Mouse (Mus musculus): ENCODE measurements at regions not wholly inside any gene's neighbourhood (a gene's known extent, or its start where the extent isn't known, plus 50 kb on each side); places are given as distances from the start of the nearest gene placed in this dataset.
A peak's percentile ranks its signal among the peaks of the same experiment; 100 is the strongest.

GRCm38 (mm10) chr10:102763696-102764095 lies 251.7 kb downstream of the Rassf9 start:
- no peaks in the 10 kb centered on the region for H3K36me3 ChIP-seq (ENCODE audit: control insufficient read depth, insufficient read depth, low read length)
- WGBS: 81% methylated on average over 4 of the region's 4 CpGs
- no peak overlapping the region for H3K4me2 ChIP-seq
- H3K9ac ChIP-seq (ENCODE audit: low read length): no peak overlapping the region
- H3K9me3 ChIP-seq (ENCODE audit: control insufficient read depth, low read length): no peaks in the 10 kb centered on the region
- no peak overlapping the region for H3K27ac ChIP-seq (ENCODE audit: low read depth, low read length)
- no peaks in the 10 kb centered on the region for H3K4me1 ChIP-seq (ENCODE audit: control insufficient read depth, insufficient read depth, low read length)
- H3K27me3 ChIP-seq (ENCODE audit: control insufficient read depth, insufficient read depth, low read length): no peaks in the 10 kb centered on the region
- no peak for ATAC-seq (ENCODE audit: low FRiP score)
- DNase-seq (ENCODE audit: low spot score, missing footprints): no peak
- no peak overlapping the region for H3K4me3 ChIP-seq (ENCODE audit: low read depth, low read length)

GRCm38 (mm10) chr10:102762378-102762777 lies 250.4 kb downstream of the Rassf9 start:
- no peaks in the 10 kb centered on the region for H3K36me3 ChIP-seq (ENCODE audit: control insufficient read depth, insufficient read depth, low read length)
- H3K27ac ChIP-seq (ENCODE audit: low read depth, low read length): no peak overlapping the region
- H3K4me3 ChIP-seq (ENCODE audit: low read depth, low read length): no peak overlapping the region
- H3K4me1 ChIP-seq (ENCODE audit: control insufficient read depth, insufficient read depth, low read length): no peaks in the 10 kb centered on the region
- DNase-seq (ENCODE audit: low spot score, missing footprints): no peak
- peak; percentile 38; the same call in 1 of the 2 replicates for ATAC-seq (ENCODE audit: low FRiP score)
- H3K9me3 ChIP-seq (ENCODE audit: control insufficient read depth, low read length): no peaks in the 10 kb centered on the region
- no peaks in the 10 kb centered on the region for H3K27me3 ChIP-seq (ENCODE audit: control insufficient read depth, insufficient read depth, low read length)
- 76% methylated on average over 2 of the region's 2 CpGs for WGBS
- H3K9ac ChIP-seq (ENCODE audit: low read length): no peak overlapping the region
- no peak overlapping the region for H3K4me2 ChIP-seq

GRCm38 (mm10) chr10:102735207-102735606 lies 223.2 kb downstream of the Rassf9 start:
- Histone ChIP-seq H3K4me1 (ENCODE audit: control insufficient read depth, insufficient read depth, low read length) (no peaks in the 10 kb centered on the region), H3K9ac (ENCODE audit: low read length) (no peak overlapping the region), H3K4me2 (no peak overlapping the region), H3K9me3 (ENCODE audit: control insufficient read depth, low read length) (no peaks in the 10 kb centered on the region), H3K27ac (ENCODE audit: low read depth, low read length) (no peak overlapping the region), H3K36me3 (ENCODE audit: control insufficient read depth, insufficient read depth, low read length) (no peaks in the 10 kb centered on the region), H3K27me3 (ENCODE audit: control insufficient read depth, insufficient read depth, low read length) (no peaks in the 10 kb centered on the region), H3K4me3 (ENCODE audit: low read depth, low read length) (no peak overlapping the region)
- DNase-seq (ENCODE audit: low spot score, missing footprints) (peak; percentile 84), ATAC-seq (ENCODE audit: low FRiP score) (0 out of 2 replicates have a peak, but pooled peaks have one; percentile 42)
- WGBS: 60% methylated on average over 3 of the region's 3 CpGs

GRCm38 (mm10) chr10:102732420-102732819 lies 220.4 kb downstream of the Rassf9 start:
- DNase-seq (ENCODE audit: low spot score, missing footprints): no peak
- H3K4me1 ChIP-seq (ENCODE audit: control insufficient read depth, insufficient read depth, low read length): no peaks in the 10 kb centered on the region
- 92% methylated on average over 6 of the region's 6 CpGs for WGBS
- no peak overlapping the region for H3K4me3 ChIP-seq (ENCODE audit: low read depth, low read length)
- H3K27me3 ChIP-seq (ENCODE audit: control insufficient read depth, insufficient read depth, low read length): no peaks in the 10 kb centered on the region
- H3K36me3 ChIP-seq (ENCODE audit: control insufficient read depth, insufficient read depth, low read length): no peaks in the 10 kb centered on the region
- no peaks in the 10 kb centered on the region for H3K9me3 ChIP-seq (ENCODE audit: control insufficient read depth, low read length)
- H3K9ac ChIP-seq (ENCODE audit: low read length): no peak overlapping the region
- ATAC-seq (ENCODE audit: low FRiP score): no peak
- H3K27ac ChIP-seq (ENCODE audit: low read depth, low read length): no peak overlapping the region
- H3K4me2 ChIP-seq: no peak overlapping the region

GRCm38 (mm10) chr10:102712263-102712662 lies 200.2 kb downstream of the Rassf9 start:
- Histone ChIP-seq H3K9me3 (ENCODE audit: control insufficient read depth, low read length) (no peaks in the 10 kb centered on the region), H3K4me3 (ENCODE audit: low read depth, low read length) (no peak overlapping the region), H3K27ac (ENCODE audit: low read depth, low read length) (no peak overlapping the region), H3K4me2 (no peak overlapping the region), H3K36me3 (ENCODE audit: control insufficient read depth, insufficient read depth, low read length) (no peaks in the 10 kb centered on the region), H3K4me1 (ENCODE audit: control insufficient read depth, insufficient read depth, low read length) (no peaks in the 10 kb centered on the region), H3K27me3 (ENCODE audit: control insufficient read depth, insufficient read depth, low read length) (no peaks in the 10 kb centered on the region), H3K9ac (ENCODE audit: low read length) (no peak overlapping the region)
- WGBS: 82% methylated on average over 2 of the region's 2 CpGs
- DNase-seq (ENCODE audit: low spot score, missing footprints): peak; percentile 45
- no peak for ATAC-seq (ENCODE audit: low FRiP score)

GRCm38 (mm10) chr10:102705848-102706247 lies 193.8 kb downstream of the Rassf9 start:
- ATAC-seq (ENCODE audit: low FRiP score) (no peak), DNase-seq (ENCODE audit: low spot score, missing footprints) (no peak)
- Histone ChIP-seq H3K9ac (ENCODE audit: low read length) (no peak overlapping the region), H3K4me2 (no peak overlapping the region), H3K27me3 (ENCODE audit: control insufficient read depth, insufficient read depth, low read length) (no peaks in the 10 kb centered on the region), H3K27ac (ENCODE audit: low read depth, low read length) (no peak overlapping the region), H3K4me1 (ENCODE audit: control insufficient read depth, insufficient read depth, low read length) (no peaks in the 10 kb centered on the region), H3K36me3 (ENCODE audit: control insufficient read depth, insufficient read depth, low read length) (no peaks in the 10 kb centered on the region), H3K9me3 (ENCODE audit: control insufficient read depth, low read length) (no peaks in the 10 kb centered on the region), H3K4me3 (ENCODE audit: low read depth, low read length) (no peak overlapping the region)
- 92% methylated on average over 3 of the region's 3 CpGs for WGBS

GRCm38 (mm10) chr10:102694810-102695209 lies 182.8 kb downstream of the Rassf9 start:
- no peaks in the 10 kb centered on the region for H3K9me3 ChIP-seq (ENCODE audit: control insufficient read depth, low read length)
- H3K4me3 ChIP-seq (ENCODE audit: low read depth, low read length): no peak overlapping the region
- ATAC-seq (ENCODE audit: low FRiP score): peak; percentile 42
- 65% methylated on average over 2 of the region's 2 CpGs for WGBS
- H3K4me2 ChIP-seq: no peak overlapping the region
- H3K9ac ChIP-seq (ENCODE audit: low read length): no peak overlapping the region
- H3K27ac ChIP-seq (ENCODE audit: low read depth, low read length): no peak overlapping the region
- no peak for DNase-seq (ENCODE audit: low spot score, missing footprints)
- no peaks in the 10 kb centered on the region for H3K4me1 ChIP-seq (ENCODE audit: control insufficient read depth, insufficient read depth, low read length)
- no peaks in the 10 kb centered on the region for H3K27me3 ChIP-seq (ENCODE audit: control insufficient read depth, insufficient read depth, low read length)
- H3K36me3 ChIP-seq (ENCODE audit: control insufficient read depth, insufficient read depth, low read length): no peaks in the 10 kb centered on the region

- no peak overlapping the region for H3K4me3 ChIP-seq (ENCODE audit: low read depth, low read length)
- ATAC-seq (ENCODE audit: low FRiP score): no peak
- no peaks in the 10 kb centered on the region for H3K27me3 ChIP-seq (ENCODE audit: control insufficient read depth, insufficient read depth, low read length)
- no peak overlapping the region for H3K9ac ChIP-seq (ENCODE audit: low read length)
- DNase-seq (ENCODE audit: low spot score, missing footprints): no peak
- no peak overlapping the region for H3K27ac ChIP-seq (ENCODE audit: low read depth, low read length)
- H3K36me3 ChIP-seq (ENCODE audit: control insufficient read depth, insufficient read depth, low read length): no peaks in the 10 kb centered on the region
- H3K9me3 ChIP-seq (ENCODE audit: control insufficient read depth, low read length): no peaks in the 10 kb centered on the region
- no peak overlapping the region for H3K4me2 ChIP-seq
- WGBS: 61% methylated on average over 1 of the region's 1 CpGs
- no peaks in the 10 kb centered on the region for H3K4me1 ChIP-seq (ENCODE audit: control insufficient read depth, insufficient read depth, low read length)
These were observed 177.9 kb downstream of the Rassf9 start for GRCm38 (mm10) chr10:102689966-102690365.

GRCm38 (mm10) chr10:102686667-102687397 lies 174.8 kb downstream of the Rassf9 start:
- no peaks in the 10 kb centered on the region for H3K4me1 ChIP-seq (ENCODE audit: control insufficient read depth, insufficient read depth, low read length)
- H3K9ac ChIP-seq (ENCODE audit: low read length): no peak overlapping the region
- H3K27ac ChIP-seq (ENCODE audit: low read depth, low read length): no peak overlapping the region
- no peak overlapping the region for H3K4me3 ChIP-seq (ENCODE audit: low read depth, low read length)
- DNase-seq (ENCODE audit: low spot score, missing footprints): no peak
- ATAC-seq (ENCODE audit: low FRiP score): no peak
- WGBS: 84% methylated on average over 14 of the region's 14 CpGs
- no peaks in the 10 kb centered on the region for H3K9me3 ChIP-seq (ENCODE audit: control insufficient read depth, low read length)
- H3K36me3 ChIP-seq (ENCODE audit: control insufficient read depth, insufficient read depth, low read length): no peaks in the 10 kb centered on the region
- no peaks in the 10 kb centered on the region for H3K27me3 ChIP-seq (ENCODE audit: control insufficient read depth, insufficient read depth, low read length)
- no peak overlapping the region for H3K4me2 ChIP-seq
